Mouse (Mus musculus) NIH3T3 (cell line): ENCODE measurements around the gene Spred3.
"Not testable (repeated sequence)": the region's sequence is repeated elsewhere in the genome, so short reads cannot be mapped to it uniquely, and the experiment has no call there.

Experiments used
- DNase-seq: peaks from one replicate; pipeline ENCODE4 v3.0.0-alpha.2; 2012; ENCODE audit warnings: low read depth

The Spred3 gene

DNA sequence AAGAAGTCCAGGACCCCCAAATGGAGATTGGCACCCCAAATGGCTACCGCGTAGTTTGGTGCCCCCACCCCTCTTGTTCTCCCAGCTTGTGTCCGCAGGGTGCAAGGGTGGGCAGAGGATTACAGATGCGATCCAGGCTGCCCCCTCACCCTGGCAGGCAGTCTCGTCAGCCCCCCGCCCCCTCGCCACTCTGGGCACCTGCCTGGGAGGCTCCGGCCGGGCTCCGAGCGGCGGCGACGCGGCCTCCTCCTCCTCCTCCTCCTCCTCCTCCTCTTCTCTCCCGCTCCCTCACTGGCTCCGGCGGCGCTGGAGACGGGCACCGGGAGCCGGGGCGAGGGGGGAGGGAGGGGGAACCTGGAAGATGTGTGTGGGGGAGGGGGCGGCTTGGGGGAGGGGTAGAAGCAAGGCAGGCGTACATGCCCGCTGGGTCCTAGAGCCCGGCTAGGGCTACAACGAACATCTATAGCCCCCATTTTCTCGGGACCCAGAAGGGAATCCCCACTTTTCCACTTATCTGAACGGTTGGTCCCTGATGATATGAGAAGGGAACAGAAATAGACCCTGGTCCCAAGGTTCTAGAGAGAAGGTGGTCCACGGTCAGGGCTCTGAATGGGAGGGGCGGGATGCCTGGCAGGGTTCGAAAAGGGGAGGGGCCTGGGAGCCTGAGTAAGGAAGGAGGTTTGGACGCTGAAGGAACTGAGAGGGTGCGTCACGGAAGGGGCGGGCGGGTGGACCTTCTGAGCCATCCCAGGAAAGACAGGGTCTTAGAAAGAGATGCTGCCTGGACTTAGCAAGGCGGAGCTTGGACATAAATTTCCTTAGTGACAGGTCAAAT is 763 bp downstream of the Spred3 start:
- DNase-seq: peak; percentile 97

GRCm38 (mm10) chr7:29168791-29169230 is 1.4 kb downstream of the Spred3 start:
- DNase-seq: peak; percentile 15

DNA sequence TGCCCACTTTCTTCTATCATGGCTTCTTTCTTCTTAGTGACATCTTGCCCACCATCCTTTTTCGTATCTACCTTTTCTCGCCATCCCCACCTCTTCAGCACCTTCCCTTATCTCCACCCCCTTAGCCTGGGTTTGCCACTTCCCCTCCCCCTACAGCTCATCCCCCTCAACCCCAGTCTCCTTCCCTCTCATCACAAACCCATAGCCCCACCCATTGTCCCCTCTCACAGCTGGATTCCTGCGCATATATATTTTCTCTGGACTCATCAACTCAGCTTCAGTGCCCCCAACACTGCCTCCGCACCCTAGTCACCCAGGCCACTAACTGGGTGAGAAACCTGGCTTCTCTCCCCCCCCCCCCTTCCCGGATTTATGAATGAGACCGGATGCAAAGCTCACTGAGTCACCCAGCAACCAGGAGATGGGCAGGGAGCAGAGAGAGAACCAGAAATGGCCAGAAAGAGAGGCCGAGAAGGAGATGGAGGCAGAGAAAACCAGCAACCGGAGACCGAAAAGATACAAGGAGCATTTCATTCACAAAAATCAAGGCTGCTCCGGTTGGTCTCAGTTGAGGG is 2.0 kb downstream of the Spred3 start:
- peak; percentile 62 for DNase-seq

GRCm38 (mm10) chr7:29167656-29168055 is 2.6 kb downstream of the Spred3 start:
- DNase-seq: no peak

DNA sequence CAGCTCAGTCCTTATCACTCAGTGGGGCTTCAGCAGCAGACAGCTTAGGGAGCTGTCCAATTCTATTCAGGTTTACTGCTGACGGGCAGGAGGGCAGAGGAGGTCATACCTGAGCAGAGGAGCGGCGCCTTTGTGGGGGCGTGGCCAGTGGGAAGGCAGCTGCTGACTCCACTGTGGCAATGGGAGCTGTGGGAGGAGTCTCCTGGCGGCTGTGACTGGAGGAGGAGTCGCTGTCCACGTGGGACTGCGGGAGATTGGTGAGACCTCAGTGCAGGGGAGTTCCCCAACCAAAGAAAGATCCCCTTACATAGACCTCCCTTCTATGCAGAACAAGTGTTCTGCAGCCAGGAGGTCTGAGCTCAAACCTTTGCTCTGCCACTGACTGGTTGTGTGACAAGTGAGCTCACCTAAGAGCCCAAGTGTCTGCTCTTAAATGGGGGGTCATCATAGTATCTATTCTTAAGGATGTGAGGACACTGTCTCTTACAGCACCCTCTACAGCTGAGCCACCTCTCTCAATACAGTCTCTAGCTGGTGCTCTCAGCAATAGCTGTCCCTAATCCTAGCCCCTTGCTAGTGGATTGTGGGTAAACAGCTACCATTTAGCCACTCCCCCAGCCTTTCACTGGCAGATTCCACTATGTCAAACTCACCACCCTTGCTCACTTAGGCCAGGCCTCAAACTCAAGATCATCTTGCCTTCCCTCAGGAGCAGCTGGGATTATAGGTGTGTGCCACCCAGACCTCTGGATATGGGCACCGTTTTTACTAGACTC is 7.3 kb downstream of the Spred3 start:
- DNase-seq: no peak

- no peak for DNase-seq
Observed at GRCm38 (mm10) chr7:29162294-29162693, 7.9 kb downstream of the Spred3 start.

- no peak for DNase-seq
Observed at GRCm38 (mm10) chr7:29158264-29158663, 11.9 kb downstream of the Spred3 start.

GRCm38 (mm10) chr7:29155838-29156782 is 14.1 kb downstream of the Spred3 start, which contains the start of gene Fam98c:
Gene Fam98c, minus strand, starts transcription at chr7:29156234.
- DNase-seq: peak; percentile 88

DNA sequence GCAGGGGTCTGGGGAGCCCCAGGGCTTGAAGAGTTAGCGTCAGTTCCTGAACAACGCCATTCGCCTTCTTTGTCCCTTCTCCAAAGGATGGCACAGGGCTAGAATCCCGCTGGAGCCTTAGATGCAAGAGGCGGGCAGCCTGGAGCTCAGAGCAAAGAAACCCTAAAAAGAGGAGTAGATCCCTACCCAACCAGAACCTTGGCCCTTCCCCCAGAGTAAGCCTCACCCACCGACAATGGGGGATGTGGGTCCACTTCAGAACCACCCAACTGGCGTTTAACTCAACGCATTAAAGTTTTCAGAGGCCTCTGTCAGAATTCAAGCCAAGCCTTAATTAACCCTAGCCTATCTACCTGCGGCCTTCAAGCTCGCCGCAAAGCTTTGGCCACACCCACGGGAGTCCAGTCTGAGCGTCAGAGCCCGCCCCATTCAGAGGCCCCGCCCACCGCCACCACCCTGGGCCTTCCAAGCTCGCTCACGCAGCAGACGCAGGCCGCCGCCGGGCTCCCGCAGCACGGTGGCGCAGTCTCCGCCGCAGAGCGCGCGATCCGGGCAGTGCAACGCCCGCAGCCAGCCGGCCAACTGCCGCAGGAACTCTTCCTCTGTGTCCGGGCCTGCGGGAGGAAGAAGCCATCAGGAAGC is 14.9 kb downstream of the Spred3 start:
- DNase-seq: peak; percentile 93

GRCm38 (mm10) chr7:29154018-29154720 is 16.0 kb downstream of the Spred3 start:
- no peak for DNase-seq

GRCm38 (mm10) chr7:29151486-29151885 is 18.7 kb downstream of the Spred3 start:
- DNase-seq: no peak

DNA sequence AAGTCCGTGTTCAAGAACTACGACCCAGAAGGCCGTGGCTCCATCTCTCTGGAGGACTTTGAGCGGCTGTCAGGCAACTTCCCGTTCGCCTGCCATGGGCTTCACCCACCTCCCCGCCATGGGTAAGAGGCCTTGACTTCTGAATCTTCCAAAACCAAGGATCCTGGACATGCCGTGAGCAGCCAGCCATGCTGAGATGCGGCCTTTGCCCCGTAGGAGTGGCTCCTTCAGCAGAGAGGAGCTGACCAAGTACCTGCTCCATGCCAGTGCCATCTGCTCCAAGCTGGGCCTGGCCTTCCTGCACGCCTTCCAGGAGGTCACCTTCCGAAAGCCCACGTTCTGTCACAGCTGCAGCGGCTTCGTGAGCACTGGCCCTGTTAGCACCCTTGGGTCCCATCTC is 21.4 kb downstream of the Spred3 start:
- DNase-seq: no peak

- DNase-seq: no peak
Observed at GRCm38 (mm10) chr7:29146625-29147367, 23.4 kb downstream of the Spred3 start.

DNA sequence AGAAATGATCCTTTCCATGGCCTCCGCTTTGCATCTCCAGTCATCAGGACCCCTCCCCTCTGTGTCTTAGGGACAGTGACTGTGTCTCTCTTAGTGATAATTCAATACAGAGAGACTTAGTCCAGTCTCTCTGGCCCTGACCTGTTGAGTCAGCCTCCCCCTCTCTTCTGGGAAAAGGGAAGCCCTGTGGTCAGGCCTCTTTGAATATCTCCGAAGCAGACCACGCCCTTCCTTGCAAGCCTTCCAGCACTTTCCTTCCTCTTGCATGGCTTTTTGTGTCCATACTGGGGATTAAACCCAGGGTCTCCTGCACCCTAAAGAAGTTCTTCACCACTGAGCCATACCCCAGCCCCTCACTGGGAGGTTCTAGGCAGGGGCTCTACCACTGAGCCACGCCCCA is 26.2 kb downstream of the Spred3 start:
- peak; percentile 42 for DNase-seq

- no peak for DNase-seq
Observed at GRCm38 (mm10) chr7:29141416-29141815, 28.8 kb downstream of the Spred3 start.

GRCm38 (mm10) chr7:29139237-29139636 is 31.0 kb downstream of the Spred3 start:
- DNase-seq: not testable (repeated sequence)

DNA sequence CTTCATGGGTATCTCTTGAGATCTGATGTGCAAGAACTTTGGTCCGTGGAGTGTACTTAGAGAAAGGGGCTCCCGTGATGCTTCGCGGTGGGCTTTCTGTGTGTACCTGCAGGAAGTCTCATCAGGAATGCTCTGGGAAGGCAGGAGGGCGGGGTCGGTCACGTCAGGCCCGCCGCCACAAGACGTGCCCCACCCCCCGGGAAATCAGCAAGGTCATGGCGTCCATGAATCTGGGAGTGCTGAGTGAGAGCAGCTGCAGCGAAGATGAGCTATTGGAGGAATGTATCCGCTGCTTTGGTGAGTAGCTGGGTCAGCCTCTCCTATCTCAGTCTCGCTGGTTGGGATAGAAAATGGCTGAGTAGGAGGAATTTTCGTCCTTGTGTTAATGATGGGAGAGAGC is 32.8 kb downstream of the Spred3 start:
- DNase-seq: no peak

DNA sequence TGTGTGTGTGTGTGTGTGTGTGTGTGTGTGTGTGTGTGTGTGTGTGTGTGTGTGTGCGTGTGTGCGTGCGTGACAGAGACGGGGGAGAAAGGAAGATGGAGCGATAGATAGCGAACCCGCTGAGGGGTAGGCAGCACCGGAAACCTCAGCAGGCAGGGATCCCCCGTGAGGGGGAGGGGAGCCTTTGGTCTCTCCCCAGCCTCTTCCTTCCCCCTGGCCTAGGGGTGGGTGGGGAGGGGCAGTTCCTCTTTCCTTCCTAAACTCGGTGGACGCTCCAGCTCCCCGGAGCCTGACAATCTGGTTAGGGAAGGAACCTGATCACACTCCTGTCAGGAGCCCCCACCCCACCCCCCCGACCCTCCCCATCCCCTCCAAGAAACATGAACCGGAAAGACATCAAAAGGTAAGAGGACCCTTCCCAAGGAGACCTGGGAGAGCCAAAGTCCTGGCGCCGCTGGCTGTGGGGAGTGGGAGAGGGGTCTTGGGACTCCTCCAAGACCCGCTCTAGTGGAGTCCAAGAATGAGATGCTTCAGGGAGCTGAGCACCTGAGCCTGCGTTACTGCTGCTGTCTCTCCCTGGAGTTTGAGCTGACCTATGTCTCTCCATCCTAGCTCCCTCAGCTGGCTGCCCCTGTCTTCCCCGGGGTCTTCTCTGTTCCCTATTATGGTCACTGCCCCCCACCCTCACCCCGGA is 35.4 kb downstream of the Spred3 start, which contains the start of gene Rasgrp4:
Rasgrp4 (plus strand) TSS at position 159 of the 694 bp plus-strand sequence.
- DNase-seq: no peak

DNA sequence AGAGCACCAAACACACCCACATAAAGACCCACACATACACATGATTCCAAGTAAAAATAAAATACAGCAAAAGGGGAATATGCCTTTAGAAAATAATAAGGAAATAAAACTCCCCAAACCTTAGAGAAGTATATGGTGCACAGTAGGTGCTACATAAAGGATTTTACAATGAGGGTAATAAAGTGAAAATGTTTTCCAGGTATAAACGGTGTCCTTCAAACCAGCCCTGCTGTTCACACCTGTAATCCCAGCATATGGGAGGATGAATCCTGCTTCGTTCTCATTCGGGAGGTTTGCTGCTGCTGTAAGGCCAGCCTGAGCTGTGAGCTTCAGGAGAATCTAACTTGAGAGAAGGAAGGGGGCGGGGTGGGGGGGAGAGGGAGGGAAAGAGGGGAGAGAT is 36.0 kb downstream of the Spred3 start:
- no peak for DNase-seq
